Mouse (Mus musculus): ENCODE measurements around the gene Iqcb1. TPM values are rescaled to one million over a fixed set of nuclear protein-coding genes. Genes with fewer than 3 reads are reported as not detected.
"Not testable (repeated sequence)": the region's sequence is repeated elsewhere in the genome, so short reads cannot be mapped to it uniquely, and the experiment has no call there.

The Iqcb1 gene
- polyA plus RNA-seq, 1 experiment from 2014 or later, result 56.8 TPM

- H3K4me2 ChIP-seq, result no peak overlapping the region
- no peak overlapping the region for H3K4me3 ChIP-seq
- no peaks in the 10 kb centered on the region for H3K4me1 ChIP-seq (replicated peaks)
- no peak for ATAC-seq (ENCODE audit: low FRiP score, low read depth)
- no peaks in the 10 kb centered on the region for H3K36me3 ChIP-seq
- WGBS, result 65% methylated on average over 6 of the region's 6 CpGs
- no peak overlapping the region for H3K27ac ChIP-seq (replicated peaks)
- H3K9ac ChIP-seq, result no peak overlapping the region
- H3K9me3 ChIP-seq, result no peaks in the 10 kb centered on the region
- H3K27me3 ChIP-seq, result no peaks in the 10 kb centered on the region
Measured at GRCm38 (mm10) chr16:36820016-36820415, 8.2 kb upstream of the Iqcb1 start.

- ATAC-seq (ENCODE audit: low FRiP score, low read depth), result no peak
- H3K4me2 ChIP-seq, result no peak overlapping the region
- no peaks in the 10 kb centered on the region for H3K4me1 ChIP-seq (replicated peaks)
- no peaks in the 10 kb centered on the region for H3K36me3 ChIP-seq
- no peaks in the 10 kb centered on the region for H3K9me3 ChIP-seq
- H3K27ac ChIP-seq (replicated peaks), result no peak overlapping the region
- H3K4me3 ChIP-seq, result no peak overlapping the region
- WGBS, result 86% methylated on average over 3 of the region's 3 CpGs
- H3K27me3 ChIP-seq, result no peaks in the 10 kb centered on the region
- H3K9ac ChIP-seq, result no peak overlapping the region
Measured at GRCm38 (mm10) chr16:36820747-36821146, 7.4 kb upstream of the Iqcb1 start.

GRCm38 (mm10) chr16:36821474-36821873, 6.7 kb upstream of the Iqcb1 start:
- Histone ChIP-seq H3K9me3 (no peaks in the 10 kb centered on the region), H3K4me3 (no peak overlapping the region), H3K36me3 (no peaks in the 10 kb centered on the region), H3K4me1 (replicated peaks) (no peaks in the 10 kb centered on the region), H3K9ac (no peak overlapping the region), H3K27me3 (no peaks in the 10 kb centered on the region), H3K4me2 (no peak overlapping the region), H3K27ac (replicated peaks) (no peak overlapping the region)
- ATAC-seq (ENCODE audit: low FRiP score, low read depth), result no peak
- 19% methylated on average over 3 of the region's 3 CpGs for WGBS

- H3K9me3 ChIP-seq, result no peaks in the 10 kb centered on the region
- H3K4me2 ChIP-seq, result peak overlapping the region; percentile 83
- H3K27ac ChIP-seq (replicated peaks), result no peak overlapping the region
- H3K4me3 ChIP-seq, result peak overlapping the region; percentile 55
- ATAC-seq (ENCODE audit: low FRiP score, low read depth), result no peak
- peaks cover 16% of the 10 kb centered on the region for H3K4me1 ChIP-seq (replicated peaks)
- 0 out of 2 replicates have a peak, but pooled peaks cover 4% of the 10 kb centered on the region for H3K27me3 ChIP-seq
- H3K9ac ChIP-seq, result peak overlapping the region; percentile 36
- 4% methylated on average over 11 of the region's 11 CpGs for WGBS
- no peaks in the 10 kb centered on the region for H3K36me3 ChIP-seq
Measured at GRCm38 (mm10) chr16:36827611-36828053, 553 bp upstream of the Iqcb1 start.

- no peaks in the 10 kb centered on the region for H3K9me3 ChIP-seq
- ATAC-seq (ENCODE audit: low FRiP score, low read depth), result 0 out of 2 replicates have a peak, but pooled peaks have one; percentile 31
- H3K4me1 ChIP-seq (replicated peaks), result peaks cover 16% of the 10 kb centered on the region
- H3K9ac ChIP-seq, result peak overlapping the region; percentile 64
- WGBS, result 2% methylated on average over 11 of the region's 11 CpGs
- no peak overlapping the region for H3K27ac ChIP-seq (replicated peaks)
- H3K4me2 ChIP-seq, result peak overlapping the region; percentile 83
- H3K27me3 ChIP-seq, result 0 out of 2 replicates have a peak, but pooled peaks cover 4% of the 10 kb centered on the region
- peak overlapping the region; percentile 55 for H3K4me3 ChIP-seq
- no peaks in the 10 kb centered on the region for H3K36me3 ChIP-seq
Measured at GRCm38 (mm10) chr16:36828820-36829219, 635 bp downstream of the Iqcb1 start.

GRCm38 (mm10) chr16:36846894-36847293, 18.7 kb downstream of the Iqcb1 start:
- 97% methylated on average over 1 of the region's 1 CpGs for WGBS

GRCm38 (mm10) chr16:36851202-36851601, 23.0 kb downstream of the Iqcb1 start:
- 96% methylated on average over 3 of the region's 3 CpGs for WGBS
- peaks cover 30% of the 10 kb centered on the region for H3K36me3 ChIP-seq

More at GRCm38 (mm10) chr16:36846894-36847293, 18.7 kb downstream of the Iqcb1 start:
- not testable (repeated sequence) for H3K4me1 ChIP-seq (replicated peaks); H3K27ac ChIP-seq (replicated peaks); H3K4me2 ChIP-seq; H3K9ac ChIP-seq; ATAC-seq (ENCODE audit: low FRiP score, low read depth); H3K4me3 ChIP-seq; H3K9me3 ChIP-seq; H3K27me3 ChIP-seq
- H3K36me3 ChIP-seq, result peaks cover 26% of the 10 kb centered on the region

GRCm38 (mm10) chr16:36863585-36863984, 35.4 kb downstream of the Iqcb1 start:
- H3K36me3 ChIP-seq, result peaks cover 45% of the 10 kb centered on the region

More at GRCm38 (mm10) chr16:36851202-36851601, 23.0 kb downstream of the Iqcb1 start:
- no peak overlapping the region for H3K9ac ChIP-seq
- no peak overlapping the region for H3K4me3 ChIP-seq
- H3K4me2 ChIP-seq, result no peak overlapping the region
- H3K27ac ChIP-seq (replicated peaks), result no peak overlapping the region
- no peaks in the 10 kb centered on the region for H3K27me3 ChIP-seq
- H3K4me1 ChIP-seq (replicated peaks), result no peaks in the 10 kb centered on the region
- no peak for ATAC-seq (ENCODE audit: low FRiP score, low read depth)
- no peaks in the 10 kb centered on the region for H3K9me3 ChIP-seq

GRCm38 (mm10) chr16:36869442-36869841, 41.3 kb downstream of the Iqcb1 start:
- H3K4me1 ChIP-seq (replicated peaks), result peaks cover 8% of the 10 kb centered on the region
- peaks cover 48% of the 10 kb centered on the region for H3K36me3 ChIP-seq
- H3K9me3 ChIP-seq, result no peaks in the 10 kb centered on the region
- ATAC-seq (ENCODE audit: low FRiP score, low read depth), result no peak
- H3K4me2 ChIP-seq, result no peak overlapping the region
- no peaks in the 10 kb centered on the region for H3K27me3 ChIP-seq
- no peak overlapping the region for H3K4me3 ChIP-seq
- WGBS, result 94% methylated on average over 2 of the region's 2 CpGs
- no peak overlapping the region for H3K27ac ChIP-seq (replicated peaks)
- no peak overlapping the region for H3K9ac ChIP-seq

More at GRCm38 (mm10) chr16:36863585-36863984, 35.4 kb downstream of the Iqcb1 start:
- no peaks in the 10 kb centered on the region for H3K27me3 ChIP-seq
- ATAC-seq (ENCODE audit: low FRiP score, low read depth), result no peak
- no peak overlapping the region for H3K4me2 ChIP-seq
- no peaks in the 10 kb centered on the region for H3K9me3 ChIP-seq
- H3K4me1 ChIP-seq (replicated peaks), result no peaks in the 10 kb centered on the region
- no peak overlapping the region for H3K9ac ChIP-seq
- no peak overlapping the region for H3K27ac ChIP-seq (replicated peaks)
- no peak overlapping the region for H3K4me3 ChIP-seq
- 95% methylated on average over 3 of the region's 3 CpGs for WGBS

- under 1% methylated on average over 37 of the region's 43 CpGs for WGBS
Measured at GRCm38 (mm10) chr16:36874583-36875275, 46.5 kb downstream of the Iqcb1 start, which contains the start of the genes Eaf2 and Golgb1. Eaf2 (minus strand) TSS chr16:36875003. Golgb1 (plus strand) TSS chr16:36875140.

GRCm38 (mm10) chr16:36875276-36875851, 47.2 kb downstream of the Iqcb1 start:
- Histone ChIP-seq H3K4me3 (peak overlapping the region; percentile 82), H3K27ac (replicated peaks) (peak overlapping the region; percentile 86), H3K9ac (peak overlapping the region; percentile 84), H3K27me3 (no peaks in the 10 kb centered on the region), H3K4me1 (replicated peaks) (peaks cover 26% of the 10 kb centered on the region), H3K4me2 (peak overlapping the region; percentile 78), H3K36me3 (peaks cover 12% of the 10 kb centered on the region), H3K9me3 (no peaks in the 10 kb centered on the region)
- whole genome bisulfite sequencing, result under 1% methylated on average over 46 of the region's 48 CpGs
- no peak; the same call in 1 of the 2 replicates for ATAC-seq (ENCODE audit: low FRiP score, low read depth)

More at GRCm38 (mm10) chr16:36874583-36875275, 46.5 kb downstream of the Iqcb1 start, which contains the start of the genes Eaf2 and Golgb1:
- no peaks in the 10 kb centered on the region for H3K9me3 ChIP-seq
- H3K27me3 ChIP-seq, result no peaks in the 10 kb centered on the region
- H3K4me1 ChIP-seq (replicated peaks), result peaks cover 24% of the 10 kb centered on the region
- ATAC-seq (ENCODE audit: low FRiP score, low read depth), result peak; percentile 100
- peak within 1 kb of the TSS; percentile 84 for H3K9ac ChIP-seq
- H3K27ac ChIP-seq (replicated peaks), result peak within 1 kb of the TSS; percentile 86
- H3K4me2 ChIP-seq, result peak within 1 kb of the TSS; percentile 78
- H3K4me3 ChIP-seq, result peak within 1 kb of the TSS; percentile 82
- peaks cover 15% of the 10 kb centered on the region for H3K36me3 ChIP-seq

GRCm38 (mm10) chr16:36877316-36877715, 49.1 kb downstream of the Iqcb1 start:
- no peaks in the 10 kb centered on the region for H3K9me3 ChIP-seq
- no peak overlapping the region for H3K27ac ChIP-seq (replicated peaks)
- ATAC-seq (ENCODE audit: low FRiP score, low read depth), result no peak
- 79% methylated on average over 5 of the region's 5 CpGs for WGBS
- no peak overlapping the region for H3K4me3 ChIP-seq
- H3K27me3 ChIP-seq, result no peaks in the 10 kb centered on the region
- H3K4me2 ChIP-seq, result no peak overlapping the region
- H3K4me1 ChIP-seq (replicated peaks), result peaks cover 26% of the 10 kb centered on the region
- peaks cover 2% of the 10 kb centered on the region for H3K36me3 ChIP-seq
- no peak overlapping the region for H3K9ac ChIP-seq
